Mouse (Mus musculus): ENCODE results near the gene Ptpra. TPM values are rescaled to one million over a fixed set of nuclear protein-coding genes. Genes with fewer than 3 reads are reported as not detected.

Gene Ptpra
- total and polyA plus RNA-seq, 2 experiments from 2014 or later = 144 to 147 TPM

DNA sequence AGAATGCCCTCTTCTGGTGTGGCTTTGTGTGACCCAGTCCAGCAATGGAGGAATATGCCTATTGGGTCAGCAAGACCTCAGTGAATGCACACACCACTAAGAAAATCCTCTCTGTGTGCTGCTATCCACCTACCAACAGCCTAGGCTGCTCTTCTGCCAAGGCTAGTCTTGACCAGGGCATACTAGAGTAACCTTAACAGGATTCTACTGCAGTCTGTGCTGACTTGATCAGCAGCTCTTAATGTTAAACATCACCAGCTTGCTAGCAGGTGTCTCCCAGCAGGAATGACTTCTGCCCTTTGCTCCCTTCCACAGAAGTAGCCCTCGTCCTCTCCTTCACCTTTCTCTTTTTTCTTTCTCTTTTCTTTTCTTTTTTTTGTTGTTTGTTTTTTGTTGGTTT lies 106.2 kb downstream of the Ptpra start:
- Histone ChIP-seq H3K9ac (replicated peaks; ENCODE audit: low read length, poor library complexity, severe bottlenecking) (no peak overlapping the region), H3K4me2 (ENCODE audit: low read depth, low read length, poor library complexity, severe bottlenecking) (no peak overlapping the region), H3K27me3 (ENCODE audit: insufficient read depth, low read length) (no peaks in the 10 kb centered on the region), H3K27ac (ENCODE audit: low read depth, low read length) (no peak overlapping the region), H3K36me3 (ENCODE audit: insufficient read depth, low read length) (peaks cover 38% of the 10 kb centered on the region), H3K4me3 (ENCODE audit: low read depth, low read length) (no peak overlapping the region), H3K9me3 (ENCODE audit: low read length) (no peaks in the 10 kb centered on the region), H3K4me1 (ENCODE audit: insufficient read depth, low read length) (no peaks in the 10 kb centered on the region)
- DNase-seq (ENCODE audit: low spot score) = no peak
- TF ChIP-seq CTCF (IDR thresholded peaks at IDR 0.05) = no peak
- WGBS = 92% methylated on average over 1 of the region's 1 CpGs
- ATAC-seq (ENCODE audit: low FRiP score) = no peak

DNA sequence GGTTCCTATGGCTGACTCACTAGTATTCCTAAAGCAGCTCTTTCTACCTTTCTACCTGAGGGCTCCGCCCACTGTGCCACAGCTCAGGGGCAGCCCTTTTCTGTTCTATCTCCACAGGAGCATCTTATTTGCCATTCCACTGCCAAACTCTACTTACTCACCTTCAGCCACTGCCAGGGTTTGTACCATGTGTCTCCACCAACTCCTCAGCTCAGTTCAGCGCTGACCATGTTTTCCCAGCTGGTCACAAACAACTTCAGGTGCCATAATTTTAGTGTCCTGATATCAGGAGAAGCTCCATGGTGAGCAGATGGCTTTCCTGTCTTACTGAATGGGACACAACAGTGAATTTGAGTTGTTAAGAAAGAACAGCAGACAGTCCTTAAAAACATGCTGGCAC lies 107.4 kb downstream of the Ptpra start:
- Histone ChIP-seq H3K4me1 (ENCODE audit: insufficient read depth, low read length) (no peaks in the 10 kb centered on the region), H3K9me3 (ENCODE audit: low read length) (no peaks in the 10 kb centered on the region), H3K36me3 (ENCODE audit: insufficient read depth, low read length) (peaks cover 30% of the 10 kb centered on the region), H3K27me3 (ENCODE audit: insufficient read depth, low read length) (no peaks in the 10 kb centered on the region), H3K9ac (replicated peaks; ENCODE audit: low read length, poor library complexity, severe bottlenecking) (no peak overlapping the region), H3K4me3 (ENCODE audit: low read depth, low read length) (no peak overlapping the region), H3K4me2 (ENCODE audit: low read depth, low read length, poor library complexity, severe bottlenecking) (no peak overlapping the region), H3K27ac (ENCODE audit: low read depth, low read length) (no peak overlapping the region)
- ATAC-seq (ENCODE audit: low FRiP score) (no peak), DNase-seq (ENCODE audit: low spot score) (no peak)
- 97% methylated on average over 2 of the region's 2 CpGs for WGBS
- TF ChIP-seq CTCF (IDR thresholded peaks at IDR 0.05) = no peak

DNA sequence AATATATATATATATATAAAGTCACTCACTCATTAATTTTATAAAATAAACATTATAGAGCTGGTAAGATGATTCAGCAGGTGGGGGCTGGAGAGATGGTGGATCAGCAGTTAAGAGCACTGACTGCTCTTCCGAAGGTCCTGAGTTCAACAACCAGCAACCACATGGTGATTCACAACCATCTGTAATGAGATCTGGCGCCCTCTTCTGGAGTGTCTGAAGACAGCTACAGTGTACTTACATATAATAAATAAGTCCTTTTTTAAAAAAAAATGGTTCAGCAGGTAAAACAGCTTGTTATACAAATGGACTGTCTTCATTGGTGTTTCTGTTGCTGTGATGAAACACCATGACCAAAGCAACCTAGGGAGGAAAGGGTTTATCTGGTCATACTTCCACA lies 107.9 kb downstream of the Ptpra start:
- ATAC-seq (ENCODE audit: low FRiP score) = no peak
- Histone ChIP-seq H3K27me3 (ENCODE audit: insufficient read depth, low read length) (no peaks in the 10 kb centered on the region), H3K36me3 (ENCODE audit: insufficient read depth, low read length) (peaks cover 30% of the 10 kb centered on the region)

DNA sequence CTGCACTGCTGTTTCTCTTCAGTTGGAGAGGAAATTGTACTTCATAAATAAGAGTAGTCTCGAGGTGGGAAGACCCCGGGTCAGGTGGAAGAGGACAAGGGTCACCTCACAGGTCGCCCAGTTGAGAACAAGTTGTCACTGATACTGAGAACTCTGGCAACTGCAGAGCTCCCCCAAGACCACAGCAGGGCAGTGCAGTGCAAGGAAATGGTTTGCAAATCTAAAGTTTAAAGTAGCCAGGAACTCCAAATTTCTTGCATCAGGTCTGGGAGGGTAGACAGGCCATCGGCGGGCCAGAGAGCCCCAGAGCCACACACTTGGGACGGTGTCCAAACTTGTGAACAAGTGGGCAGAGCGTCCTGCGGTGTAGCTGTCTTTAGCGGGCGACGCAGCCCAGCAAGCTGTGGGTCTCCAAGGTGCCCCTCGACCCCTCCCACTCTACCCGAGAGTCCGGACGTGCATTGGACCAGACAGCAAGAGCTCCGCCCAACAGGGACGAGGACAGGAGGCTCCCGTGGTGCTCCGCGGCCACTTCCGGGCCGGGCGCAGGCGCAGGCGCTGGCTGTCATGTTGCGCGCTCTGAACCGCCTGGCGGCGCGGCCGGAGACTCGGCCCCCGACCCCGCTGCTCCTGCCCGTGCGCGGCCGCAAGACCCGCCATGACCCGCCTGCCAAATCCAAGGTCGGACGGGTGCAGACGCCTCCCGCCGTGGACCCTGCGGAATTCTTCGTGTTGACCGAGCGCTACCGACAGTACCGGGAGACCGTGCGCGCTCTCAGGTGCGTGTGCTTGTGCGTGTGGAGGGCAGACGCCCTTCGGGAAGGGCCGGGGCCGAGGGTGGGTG lies 113.4 kb downstream of the Ptpra start, which contains the start of gene Mrps26:
Gene Mrps26, plus strand, starts transcription at position 531 of the 844 bp plus-strand sequence.
- peak within 1 kb of the TSS; percentile 89 for H3K9ac ChIP-seq (replicated peaks; ENCODE audit: low read length, poor library complexity, severe bottlenecking)

More for the DNA sequence above, 107.9 kb downstream of the Ptpra start:
- Histone ChIP-seq H3K4me2 (ENCODE audit: low read depth, low read length, poor library complexity, severe bottlenecking) (no peak overlapping the region), H3K4me1 (ENCODE audit: insufficient read depth, low read length) (no peaks in the 10 kb centered on the region), H3K4me3 (ENCODE audit: low read depth, low read length) (no peak overlapping the region), H3K9me3 (ENCODE audit: low read length) (no peaks in the 10 kb centered on the region), H3K27ac (ENCODE audit: low read depth, low read length) (no peak overlapping the region), H3K9ac (replicated peaks; ENCODE audit: low read length, poor library complexity, severe bottlenecking) (no peak overlapping the region)
- 73% methylated on average over 2 of the region's 2 CpGs for WGBS
- no peak for DNase-seq (ENCODE audit: low spot score)
- peak; percentile 42 for TF ChIP-seq CTCF (IDR thresholded peaks at IDR 0.05)

DNA sequence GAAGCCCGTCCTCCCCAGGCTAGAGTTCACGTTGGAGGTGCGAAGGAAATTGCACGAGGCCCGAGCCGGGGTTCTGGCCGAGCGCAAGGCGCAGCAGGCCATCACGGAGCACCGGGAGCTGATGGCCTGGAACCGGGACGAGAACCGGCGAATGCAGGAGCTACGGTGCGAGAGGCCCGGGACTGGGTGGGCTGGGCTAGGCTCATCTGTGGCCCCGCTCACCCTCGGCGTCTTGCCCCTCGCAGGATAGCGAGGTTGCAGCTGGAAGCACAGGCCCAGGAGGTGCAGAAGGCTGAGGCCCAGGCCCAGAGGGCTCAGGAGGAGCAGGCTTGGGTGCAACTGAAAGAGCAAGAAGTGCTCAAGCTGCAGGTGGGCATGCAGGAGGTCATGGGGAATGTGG lies 114.0 kb downstream of the Ptpra start:
- Histone ChIP-seq H3K4me2 (ENCODE audit: low read depth, low read length, poor library complexity, severe bottlenecking) (peak overlapping the region; percentile 78), H3K9ac (replicated peaks; ENCODE audit: low read length, poor library complexity, severe bottlenecking) (peak overlapping the region; percentile 89), H3K9me3 (ENCODE audit: low read length) (no peaks in the 10 kb centered on the region), H3K27me3 (ENCODE audit: insufficient read depth, low read length) (no peaks in the 10 kb centered on the region), H3K4me1 (ENCODE audit: insufficient read depth, low read length) (no peaks in the 10 kb centered on the region; the same call in 1 of the 2 replicates), H3K36me3 (ENCODE audit: insufficient read depth, low read length) (peaks cover 15% of the 10 kb centered on the region), H3K27ac (ENCODE audit: low read depth, low read length) (peak overlapping the region; percentile 70; the same call in 1 of the 2 replicates), H3K4me3 (ENCODE audit: low read depth, low read length) (peak overlapping the region; percentile 84)
- ATAC-seq (ENCODE audit: low FRiP score) = peak; percentile 32
- under 1% methylated on average over 21 of the region's 23 CpGs for WGBS
- no peak for TF ChIP-seq CTCF (IDR thresholded peaks at IDR 0.05)
- DNase-seq (ENCODE audit: low spot score) = no peak

More for the DNA sequence above, 113.4 kb downstream of the Ptpra start, which contains the start of gene Mrps26:
- H3K4me1 ChIP-seq (ENCODE audit: insufficient read depth, low read length) = no peaks in the 10 kb centered on the region; the same call in 1 of the 2 replicates
- H3K4me3 ChIP-seq (ENCODE audit: low read depth, low read length) = peak within 1 kb of the TSS; percentile 84
- H3K27ac ChIP-seq (ENCODE audit: low read depth, low read length) = peak within 1 kb of the TSS; percentile 70
- DNase-seq (ENCODE audit: low spot score) = peak; percentile 95
- WGBS = under 1% methylated on average over 61 of the region's 61 CpGs
- H3K36me3 ChIP-seq (ENCODE audit: insufficient read depth, low read length) = peaks cover 15% of the 10 kb centered on the region
- peak within 1 kb of the TSS; percentile 78 for H3K4me2 ChIP-seq (ENCODE audit: low read depth, low read length, poor library complexity, severe bottlenecking)
- no peaks in the 10 kb centered on the region for H3K9me3 ChIP-seq (ENCODE audit: low read length)
- ATAC-seq (ENCODE audit: low FRiP score) = peak; percentile 98
- TF ChIP-seq CTCF (IDR thresholded peaks at IDR 0.05) = peak; percentile 49
- no peaks in the 10 kb centered on the region for H3K27me3 ChIP-seq (ENCODE audit: insufficient read depth, low read length)

DNA sequence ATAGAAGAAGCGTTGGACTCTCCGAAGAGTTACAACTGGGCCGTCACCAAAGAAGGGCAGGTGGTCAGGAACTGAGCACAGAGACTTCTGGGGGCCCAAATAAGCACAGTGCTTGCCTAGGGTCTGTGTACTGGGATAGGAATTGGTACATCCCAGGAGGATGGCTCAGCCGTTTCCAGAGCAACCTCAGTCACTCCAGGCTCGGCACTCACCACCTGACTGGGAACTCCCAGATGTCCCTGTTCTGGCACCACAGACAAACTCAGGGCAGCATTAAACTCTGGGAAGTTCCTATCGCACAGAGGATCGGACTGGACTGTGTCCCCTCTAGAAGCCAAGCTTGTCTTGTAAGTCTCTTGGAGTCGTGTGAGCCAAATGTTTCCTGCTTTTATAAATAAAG lies 114.9 kb downstream of the Ptpra start:
- Histone ChIP-seq H3K27ac (ENCODE audit: low read depth, low read length) (no peak overlapping the region), H3K4me1 (ENCODE audit: insufficient read depth, low read length) (no peaks in the 10 kb centered on the region; the same call in 1 of the 2 replicates), H3K9ac (replicated peaks; ENCODE audit: low read length, poor library complexity, severe bottlenecking) (no peak overlapping the region), H3K4me2 (ENCODE audit: low read depth, low read length, poor library complexity, severe bottlenecking) (peak overlapping the region; percentile 78), H3K27me3 (ENCODE audit: insufficient read depth, low read length) (no peaks in the 10 kb centered on the region), H3K9me3 (ENCODE audit: low read length) (no peaks in the 10 kb centered on the region), H3K4me3 (ENCODE audit: low read depth, low read length) (no peak overlapping the region), H3K36me3 (ENCODE audit: insufficient read depth, low read length) (peaks cover 15% of the 10 kb centered on the region)
- ATAC-seq (ENCODE audit: low FRiP score) = no peak
- WGBS = 80% methylated on average over 8 of the region's 8 CpGs
- DNase-seq (ENCODE audit: low spot score) = no peak
- no peak for TF ChIP-seq CTCF (IDR thresholded peaks at IDR 0.05)
